Mouse (Mus musculus) MEL (cell line): ENCODE data around the gene Psmc3. TPM values are rescaled to one million over a fixed set of nuclear protein-coding genes. Genes with fewer than 3 reads are reported as not detected.
A peak's percentile ranks its signal among the peaks of the same experiment; 100 is the strongest.

ENCODE experiments used
- DNase-seq: peaks from one replicate; pipeline ENCODE4 v3.0.0; 2011; ENCODE audit warnings: low read depth, low spot score
- H3K27ac ChIP-seq: 2 replicates; pipeline ENCODE4 v1.5.1; 2012; ENCODE audit warnings: low read depth, mild to moderate bottlenecking, control low read depth, low read length, moderate library complexity; ENCODE audit not compliant: control insufficient read depth
- H3K27me3 ChIP-seq, 2 experiments: fragments of 150-350 bp in 1 of 2; sonication (generic) in 1 of 2; 2 replicates each; pipeline ENCODE4 v1.6.1; 2012; ENCODE audit warnings: low read length in 2 of 2, mild to moderate bottlenecking in 2 of 2, improper control_type of control experiment in 1 of 2, moderate library complexity in 1 of 2; ENCODE audit not compliant: insufficient read depth in 2 of 2, control insufficient read depth in 1 of 2
- H3K36me3 ChIP-seq, 2 experiments: 2 replicates each; pipeline ENCODE4 v1.6.1; 2012 to 2014; ENCODE audit warnings: low read length in 2 of 2, improper control_type of control experiment in 1 of 2, inconsistent platforms in 1 of 2, mild to moderate bottlenecking in 1 of 2; ENCODE audit not compliant: insufficient read depth in 2 of 2, control insufficient read depth in 1 of 2
- H3K4me1 ChIP-seq, 2 experiments: fragments of 150-350 bp in 1 of 2; sonication (generic) in 1 of 2; 2 replicates each; pipeline ENCODE4 v1.6.1; 2012; ENCODE audit warnings: low read length in 2 of 2, improper control_type of control experiment in 1 of 2, mild to moderate bottlenecking in 1 of 2; ENCODE audit not compliant: insufficient read depth in 2 of 2, control insufficient read depth in 1 of 2
- H3K4me3 ChIP-seq, 2 experiments: fragments of 150-350 bp in 1 of 2; sonication (generic) in 1 of 2; 2 replicates each; pipeline ENCODE4 v1.5.1; 2012; ENCODE audit warnings: low read depth in 2 of 2, low read length in 2 of 2, mild to moderate bottlenecking in 2 of 2, moderate library complexity in 2 of 2, control low read depth in 1 of 2, improper control_type of control experiment in 1 of 2; ENCODE audit not compliant: control insufficient read depth in 1 of 2, insufficient read depth in 1 of 2
- H3K79me2 ChIP-seq: 2 replicates; pipeline ENCODE4 v1.6.1; 2012; ENCODE audit warnings: mild to moderate bottlenecking, low read length, moderate library complexity; ENCODE audit not compliant: control insufficient read depth, poor library complexity, insufficient read depth
- H3K9ac ChIP-seq: 2 replicates; pipeline ENCODE4 v1.6.1; 2012; ENCODE audit warnings: low read depth, mild to moderate bottlenecking, control low read depth, low read length, moderate library complexity; ENCODE audit not compliant: control insufficient read depth, poor library complexity, severe bottlenecking
- H3K9me3 ChIP-seq: fragments of 150-350 bp; sonication (generic); replicated peaks from 2 replicates; pipeline ENCODE4 v1.6.1; 2012; ENCODE audit warnings: mild to moderate bottlenecking, low read length, improper control_type of control experiment, moderate library complexity; ENCODE audit not compliant: insufficient read depth
- CHD2 ChIP-seq: IDR thresholded peaks from 2 replicates; pipeline ENCODE4 v1.6.1; 2011; ENCODE audit warnings: low read length, improper control_type of control experiment
- CTCF ChIP-seq, 3 experiments: IDR thresholded peaks in 2 of 3; conservative IDR thresholded peaks in 1 of 3; 2 replicates each; pipeline ENCODE4 v1.5.1; 2011 to 2012; ENCODE audit warnings: low read length in 3 of 3, low read depth in 2 of 3, mild to moderate bottlenecking in 2 of 3, improper control_type of control experiment in 1 of 3, inconsistent platforms in 1 of 3, mixed read lengths in 1 of 3, moderate library complexity in 1 of 3; ENCODE audit not compliant: control insufficient read depth in 1 of 3, insufficient read depth in 1 of 3, poor library complexity in 1 of 3, severe bottlenecking in 1 of 3
- GABPA ChIP-seq: IDR thresholded peaks from 2 replicates; pipeline ENCODE4 v1.6.1; 2012; ENCODE audit warnings: low read depth, mild to moderate bottlenecking, inconsistent platforms, low read length, improper control_type of control experiment, moderate library complexity
- HCFC1 ChIP-seq: IDR thresholded peaks from 2 replicates; pipeline ENCODE4 v1.6.1; 2012; ENCODE audit warnings: low read depth, mild to moderate bottlenecking, inconsistent platforms, low read length, improper control_type of control experiment, moderate library complexity
- KAT2A ChIP-seq: conservative IDR thresholded peaks from 2 replicates; pipeline ENCODE4 v1.6.1; 2012; ENCODE audit warnings: low read depth, low read length, improper control_type of control experiment, inconsistent platforms
- MYC ChIP-seq: IDR thresholded peaks from 2 replicates; pipeline ENCODE4 v1.6.1; 2011; ENCODE audit warnings: low read depth, mild to moderate bottlenecking, low read length, improper control_type of control experiment, moderate library complexity
- POLR2A ChIP-seq, 2 experiments: IDR thresholded peaks; 2 replicates each; pipeline ENCODE4 v1.6.1; 2011 to 2012; ENCODE audit warnings: low read length in 2 of 2, mild to moderate bottlenecking in 2 of 2, control low read depth in 1 of 2, improper control_type of control experiment in 1 of 2, low read depth in 1 of 2, moderate library complexity in 1 of 2; ENCODE audit not compliant: control insufficient read depth in 1 of 2, insufficient read depth in 1 of 2, poor library complexity in 1 of 2
- RAD21 ChIP-seq: IDR thresholded peaks from 2 replicates; pipeline ENCODE4 v1.6.1; 2011; ENCODE audit warnings: mild to moderate bottlenecking, low read depth, low read length, improper control_type of control experiment
- SMC3 ChIP-seq: IDR thresholded peaks from 2 replicates; pipeline ENCODE4 v1.6.1; 2011; ENCODE audit warnings: low read depth, low read length, improper control_type of control experiment
- TCF12 ChIP-seq: IDR thresholded peaks from 2 replicates; pipeline ENCODE4 v1.6.1; 2014; ENCODE audit warnings: low read depth, mild to moderate bottlenecking, inconsistent platforms, low read length, improper control_type of control experiment, moderate library complexity
- ZKSCAN1 ChIP-seq: IDR thresholded peaks from 2 replicates; pipeline ENCODE4 v1.6.1; 2012; ENCODE audit warnings: low read depth, mild to moderate bottlenecking, inconsistent platforms, low read length, improper control_type of control experiment, moderate library complexity
- ZNF384 ChIP-seq: IDR thresholded peaks from 2 replicates; pipeline ENCODE4 v1.6.1; 2012; ENCODE audit warnings: low read depth, mild to moderate bottlenecking, inconsistent platforms, low read length, improper control_type of control experiment
- polyA plus RNA-seq, 2 experiments: library from polyadenylated mRNA; stranded (reverse) in 1 of 2; unstranded in 1 of 2; fragments of >175 nt in 1 of 2; fragments of >200 nt in 1 of 2; gene quantifications; 2 replicates each; pipeline versions ENCODE4 v1.2.1 to v1.2.4; 2012; ENCODE audit warnings: low replicate concordance in 2 of 2, low read depth in 1 of 2; ENCODE audit not compliant: insufficient read length in 2 of 2, insufficient read depth in 1 of 2, missing spikeins in 1 of 2
- total RNA-seq: library from RNA; depleted of rRNA; stranded (reverse); fragments of 300-350 nt; gene quantifications from 2 replicates; pipeline ENCODE4 v1.2.3, GENCODE M21; 2012

Gene Psmc3
- total and polyA plus RNA-seq, 3 experiments: 259 to 1,459 (median 428) TPM

DNA sequence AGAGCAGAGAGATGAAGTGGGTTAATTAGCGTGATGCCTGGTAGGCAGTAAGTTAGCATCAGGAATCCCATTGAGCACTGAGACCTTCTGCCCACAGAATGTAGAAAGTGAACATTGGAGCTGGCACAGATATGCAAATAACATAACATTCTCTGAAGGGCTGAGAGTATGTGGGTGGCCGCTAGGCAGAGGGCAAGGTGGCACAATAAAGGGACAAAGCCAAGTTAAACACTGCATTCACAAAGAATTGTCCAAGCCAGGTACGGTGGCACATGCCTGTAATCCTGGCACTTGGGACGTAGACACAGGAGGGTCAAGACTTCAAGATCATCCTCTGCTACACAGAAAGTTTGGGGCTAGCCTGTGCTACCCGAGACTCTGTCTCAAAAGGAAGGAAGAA is 55.4 kb downstream of the Psmc3 start:
- Histone ChIP-seq H3K27me3 (no peaks in the 10 kb centered on the region), H3K9ac (no peak overlapping the region), H3K4me3 (no peak overlapping the region), H3K36me3 (peaks cover 8 to 9% of the 10 kb centered on the region in 2 experiments), H3K4me1 (peaks cover 0 to under 1% of the 10 kb centered on the region in 2 experiments; a peak in 1 of 4 replicates), H3K79me2 (peaks cover 5% of the 10 kb centered on the region; the same call in 1 of the 2 replicates), H3K9me3 (no peaks in the 10 kb centered on the region), H3K27ac (no peak overlapping the region)
- TF ChIP-seq POLR2A (IDR thresholded peaks at IDR 0.05; ENCODE audit: control insufficient read depth in 1 of 2, insufficient read depth in 1 of 2, low read depth in 1 of 2, low read length in 2 of 2, poor library complexity in 1 of 2): no peak
- no peak for TF ChIP-seq ZNF384
- TF ChIP-seq GABPA: no peak
- no peak for TF ChIP-seq TCF12
- no peak for TF ChIP-seq MYC
- no peak for TF ChIP-seq RAD21
- no peak for TF ChIP-seq CHD2
- no peak for DNase-seq

DNA sequence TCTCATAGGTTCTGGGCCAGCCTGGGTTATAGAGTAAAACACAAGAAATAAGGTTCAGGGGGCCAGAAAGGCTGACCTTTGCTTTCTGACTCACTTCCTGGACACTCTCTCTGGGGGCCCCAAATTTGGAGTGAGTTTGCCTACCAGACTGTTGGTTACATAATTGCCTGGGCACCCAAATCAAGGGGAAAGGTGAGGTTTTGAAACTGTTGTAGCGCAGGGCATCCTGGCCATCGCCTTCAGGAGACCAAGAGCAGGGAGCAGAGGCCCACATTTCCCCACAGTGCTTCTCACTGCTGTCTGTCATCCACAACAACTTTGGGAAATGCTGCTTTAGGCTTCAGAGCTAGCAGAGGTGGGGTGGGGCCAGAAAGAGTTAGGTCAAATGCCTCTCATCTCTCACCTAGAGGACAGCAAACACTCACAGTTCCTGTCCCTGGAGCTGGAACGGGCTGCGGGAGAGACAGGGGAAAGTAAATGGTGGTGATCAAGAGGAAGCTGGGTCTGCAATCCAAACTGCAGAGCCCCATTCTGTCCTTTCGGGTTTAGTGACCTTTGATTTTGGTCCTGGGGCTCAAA is 56.1 kb downstream of the Psmc3 start:
- no peak overlapping the region for H3K9ac ChIP-seq
- no peaks in the 10 kb centered on the region for H3K9me3 ChIP-seq
- DNase-seq: no peak
- H3K36me3 ChIP-seq: peaks cover 3 to 6% of the 10 kb centered on the region in 2 experiments
- no peak overlapping the region for H3K27ac ChIP-seq
- no peak overlapping the region for H3K4me3 ChIP-seq
- H3K27me3 ChIP-seq: no peaks in the 10 kb centered on the region
- TF ChIP-seq ZKSCAN1 (no peak), MYC (no peak), HCFC1 (no peak)
- TF ChIP-seq, all 39 proteins: peak for 0
- H3K79me2 ChIP-seq: peaks cover 5% of the 10 kb centered on the region; the same call in 1 of the 2 replicates
- H3K4me1 ChIP-seq: no peaks in the 10 kb centered on the region; a peak in 1 of 4 replicates

DNA sequence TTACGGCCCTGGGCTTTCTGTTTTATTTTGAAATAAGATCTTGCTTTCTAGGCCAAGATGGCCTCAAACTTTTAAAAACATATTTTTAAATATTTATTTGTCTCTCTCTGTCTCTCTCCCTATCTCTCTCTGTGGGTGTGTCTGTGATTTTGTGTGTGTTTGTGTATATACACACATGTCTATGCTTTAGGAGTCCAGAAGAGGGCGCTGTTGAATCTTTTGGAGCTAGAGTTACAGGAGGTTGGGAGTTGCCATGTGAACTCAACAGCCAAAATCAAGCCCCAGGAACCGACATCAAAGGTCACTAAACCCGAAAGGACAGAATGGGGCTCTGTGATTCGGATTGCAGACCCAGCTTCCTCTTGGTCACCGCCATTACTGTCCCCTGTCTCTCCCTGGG is 56.6 kb downstream of the Psmc3 start:
- Histone ChIP-seq H3K36me3 (peaks cover 2 to 6% of the 10 kb centered on the region in 2 experiments), H3K27ac (no peak overlapping the region), H3K4me1 (peaks cover 0 to 1% of the 10 kb centered on the region in 2 experiments; a peak in 2 of 4 replicates), H3K9ac (no peak overlapping the region), H3K4me3 (no peak overlapping the region), H3K27me3 (no peaks in the 10 kb centered on the region), H3K9me3 (no peaks in the 10 kb centered on the region), H3K79me2 (peaks cover 5% of the 10 kb centered on the region; the same call in 1 of the 2 replicates)
- no peak for TF ChIP-seq KAT2A
- TF ChIP-seq SMC3: peak; percentile 11; the same call in 1 of the 2 replicates
- TF ChIP-seq TCF12: no peak
- peak; percentile 11 for TF ChIP-seq RAD21
- peak; percentile 20 to 49 (median 27); a peak in 4 of 6 replicates for TF ChIP-seq CTCF (IDR thresholded peaks at IDR 0.05 in 2 of 3, conservative IDR thresholded peaks at IDR 0.05 in 1 of 3; ENCODE audit: control insufficient read depth in 1 of 3, insufficient read depth in 1 of 3, low read depth in 2 of 3, low read length in 3 of 3, poor library complexity in 1 of 3, severe bottlenecking in 1 of 3)
- DNase-seq: peak; percentile 55
